Mouse (Mus musculus) ES-E14 (cell line): ENCODE measurements around the gene Mrpl17.

Source experiments
- CHD2 ChIP-seq: IDR thresholded peaks from 2 replicates; pipeline ENCODE4 v1.6.1; 2014; ENCODE audit warnings: mild to moderate bottlenecking, low read depth, low read length, inconsistent platforms
- HCFC1 ChIP-seq: IDR thresholded peaks from 2 replicates; pipeline ENCODE4 v1.6.1; 2012; ENCODE audit warnings: low read length, inconsistent platforms, borderline replicate concordance; ENCODE audit not compliant: insufficient read depth

- TF ChIP-seq HCFC1 (no peak), CHD2 (no peak)
These were observed 57.6 kb downstream of the Mrpl17 start for GRCm38 (mm10) chr7:105753281-105753680.
